Mouse (Mus musculus) ES-Bruce4 (cell line): ENCODE measurements at regions not wholly inside any gene's neighbourhood (a gene's known extent, or its start where the extent isn't known, plus 50 kb on each side); places are given as distances from the start of the nearest gene placed in this dataset.

Experiments used
- CTCF ChIP-seq: IDR thresholded peaks from one replicate; pipeline ENCODE4 v1.8.1; 2011; ENCODE audit warnings: low read depth, low read length
- EP300 ChIP-seq: IDR thresholded peaks from 2 replicates; pipeline ENCODE4 v1.6.1; 2011; ENCODE audit warnings: low read depth, low read length; ENCODE audit not compliant: insufficient read depth
- POLR2A ChIP-seq: IDR thresholded peaks from one replicate; pipeline ENCODE4 v1.8.1; 2011; ENCODE audit warnings: low read length; ENCODE audit not compliant: insufficient read depth

DNA sequence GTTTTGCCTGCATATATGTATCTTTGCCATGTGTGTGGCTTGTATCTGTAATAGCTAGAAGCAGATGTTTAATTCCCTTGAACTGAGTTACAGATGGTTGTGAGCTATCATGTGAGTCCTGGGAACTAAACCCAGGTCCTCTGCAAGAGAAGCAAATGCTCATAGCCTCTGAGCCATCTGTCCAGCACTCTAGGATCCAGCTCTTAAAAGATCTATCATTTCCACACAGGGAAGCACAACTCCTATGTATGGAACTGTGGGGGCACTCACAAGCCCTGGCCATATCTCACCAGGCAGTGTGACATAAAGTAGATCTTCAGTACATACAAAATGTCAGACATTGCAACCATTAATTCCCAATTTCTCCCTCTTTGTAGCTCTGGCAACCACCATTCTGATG is 552.9 kb upstream of the Tenm4 start:
- TF ChIP-seq CTCF = no peak
- TF ChIP-seq POLR2A = no peak
- no peak for TF ChIP-seq EP300
